Mouse (Mus musculus) testis, adult 2 months (tissue): Measurements from ENCODE around the gene Gm20696.

ENCODE experiments used
- CTCF ChIP-seq: fragments of 200-500 bp; IDR thresholded peaks from 2 replicates; pipeline ENCODE4 v1.5.1; 2012; ENCODE audit warnings: low read depth, mild to moderate bottlenecking, inconsistent platforms, low read length, moderate library complexity; ENCODE audit not compliant: control insufficient read depth, insufficient read depth, insufficient replicate concordance
- POLR2A ChIP-seq: fragments of 200-500 bp; IDR thresholded peaks from 2 replicates; pipeline ENCODE4 v1.6.1; 2012; ENCODE audit warnings: low read depth, mild to moderate bottlenecking, inconsistent platforms, low read length, moderate library complexity; ENCODE audit not compliant: control insufficient read depth

DNA sequence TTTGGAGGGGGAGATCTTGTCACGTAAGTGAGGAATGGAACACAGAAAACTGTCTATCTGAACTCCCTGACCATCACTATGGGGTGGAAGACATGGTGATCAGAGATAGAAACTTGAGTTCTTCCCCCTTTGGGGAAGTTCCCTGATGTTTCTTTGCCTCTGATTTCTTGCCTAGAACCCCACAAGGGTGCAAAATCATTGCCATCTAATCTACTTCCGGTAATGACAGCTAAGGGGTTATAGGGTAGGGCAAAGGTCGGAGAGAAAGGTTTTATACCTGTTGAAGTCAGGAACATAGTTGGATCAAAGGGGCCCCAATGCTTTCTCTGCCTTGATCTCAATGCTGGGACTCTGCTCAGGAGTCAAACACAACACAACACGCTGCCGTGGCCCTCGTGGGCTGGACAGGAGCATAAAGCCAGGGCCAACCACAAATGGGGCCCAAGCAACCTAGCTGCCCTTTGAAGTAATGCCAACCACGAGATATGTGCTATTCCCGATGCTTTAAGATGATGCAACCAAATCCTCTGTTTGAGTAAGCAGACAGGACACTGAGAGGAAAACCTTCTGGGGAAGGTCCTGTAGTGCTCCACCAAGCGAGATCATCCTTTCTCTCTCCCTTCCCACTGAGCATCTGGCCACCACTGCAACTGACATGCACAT lies 307.4 kb downstream of the Gm20696 start:
- TF ChIP-seq CTCF (no peak), POLR2A (no peak)
